Mouse (Mus musculus) adrenal gland, adult 18-20 months (tissue): ENCODE measurements around the gene Ect2l. TPM values are rescaled to one million over a fixed set of nuclear protein-coding genes. Genes with fewer than 3 reads are reported as not detected.
"Not testable (repeated sequence)": the region's sequence is repeated elsewhere in the genome, so short reads cannot be mapped to it uniquely, and the experiment has no call there.

Experiments used
- DNase-seq, 2 experiments: peaks; one replicate each; pipeline ENCODE4 v3.0.0; 2021 to 2022; ENCODE audit warnings: low spot score in 2 of 2
- total RNA-seq, 2 experiments: library from RNA; stranded (reverse); gene quantifications; 1 replicate in 1 of 2; 2 replicates in 1 of 2; pipeline ENCODE4 v1.2.3; 2021

Ect2l gene
- total RNA-seq, 2 experiments from 2014 or later = not detected

DNA sequence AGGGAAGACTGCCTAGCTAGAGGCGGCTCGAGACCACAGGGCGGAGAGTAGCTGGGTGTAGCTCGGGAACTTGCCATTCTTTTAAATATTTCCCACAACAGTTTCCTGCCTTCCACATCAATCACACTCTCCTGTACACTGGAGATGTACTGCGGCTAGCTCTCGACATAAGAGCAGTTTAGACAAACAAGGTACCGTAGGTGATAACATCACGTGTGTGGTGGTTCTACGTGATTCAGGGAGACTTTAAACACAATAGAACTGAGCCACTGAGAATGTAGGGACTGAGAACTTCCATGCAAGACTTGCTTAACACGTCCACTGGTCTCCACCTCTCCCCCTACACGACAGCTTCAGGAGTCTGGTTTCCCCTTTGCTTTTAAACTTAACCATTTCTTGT, 17.5 kb downstream of the Ect2l start:
- no peak for DNase-seq

DNA sequence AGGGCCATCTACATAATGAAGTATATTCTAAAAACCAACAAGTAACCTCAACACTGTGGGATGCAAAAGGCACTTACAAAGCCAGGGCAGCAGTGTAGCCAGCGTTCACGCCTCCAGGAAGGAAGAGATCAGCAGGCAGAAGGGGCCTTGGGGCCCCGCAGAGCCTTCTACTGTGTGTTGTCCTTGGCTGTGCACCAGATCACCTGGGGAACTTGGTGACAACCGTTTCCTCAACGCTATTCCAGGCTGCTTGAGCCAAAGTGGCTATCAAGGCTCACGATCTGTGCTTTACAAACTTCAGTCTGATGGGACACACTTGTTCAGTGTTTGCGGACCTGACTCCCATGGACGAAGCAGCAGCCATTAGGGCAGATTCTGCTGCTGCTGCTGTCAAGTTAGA, 19.0 kb downstream of the Ect2l start:
- no peak for DNase-seq

DNA sequence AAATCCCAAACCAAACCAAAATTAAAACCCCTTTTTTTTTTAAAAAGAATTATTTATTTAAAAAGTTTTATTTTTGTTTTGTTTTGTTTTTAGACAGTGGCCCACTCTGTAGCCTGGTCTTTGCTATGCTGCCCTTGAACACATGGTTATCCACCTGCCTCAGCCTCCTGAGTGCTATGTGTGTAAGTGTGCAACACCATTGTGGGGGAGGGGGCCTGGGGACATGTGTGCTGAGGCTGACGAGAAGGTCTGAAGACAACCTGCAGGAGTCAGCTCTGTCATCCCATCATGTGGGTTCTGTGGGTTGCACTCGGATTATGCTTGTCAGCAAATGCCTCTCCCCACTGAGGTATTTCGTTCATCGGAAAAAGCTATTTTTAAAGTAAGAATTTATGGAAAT, 21.2 kb downstream of the Ect2l start:
- no peak for DNase-seq

DNA sequence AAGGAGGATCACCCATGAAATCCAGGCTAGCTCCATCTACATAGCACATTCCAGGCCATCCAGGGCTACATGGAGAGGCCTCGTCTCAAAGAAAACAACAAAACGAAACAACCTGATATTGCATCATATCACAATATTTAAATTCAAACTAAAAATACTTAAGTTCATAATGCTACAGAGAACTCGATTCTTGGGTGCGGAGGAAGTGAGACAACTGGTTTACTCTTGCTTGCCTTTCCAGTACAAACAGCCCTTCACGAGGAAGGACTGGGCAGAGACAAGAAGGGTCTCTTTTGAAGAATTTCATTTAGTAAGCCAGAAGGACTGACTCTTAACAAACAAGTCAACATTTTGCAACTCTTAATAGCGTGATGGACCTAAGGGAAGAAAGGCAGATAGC, 22.1 kb downstream of the Ect2l start:
- no peak for DNase-seq

DNA sequence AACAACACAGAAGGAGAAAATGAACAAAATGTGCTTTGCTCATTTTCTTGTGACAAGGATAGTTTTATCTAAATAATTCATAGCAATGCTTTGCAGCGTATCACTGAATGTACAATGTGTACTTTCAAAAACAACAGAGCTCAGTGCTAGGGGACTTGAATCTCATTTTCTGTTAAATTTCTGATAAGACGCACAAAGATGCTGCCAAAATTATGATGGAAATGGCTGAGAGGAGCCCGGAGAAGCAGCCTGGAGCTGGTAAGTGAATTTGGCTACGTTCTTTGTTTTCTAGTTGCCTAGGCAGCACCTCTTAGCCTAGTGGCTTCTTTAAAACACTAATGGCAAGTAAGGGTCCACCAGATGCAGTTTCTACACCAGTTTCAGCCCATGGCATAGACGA, 28.4 kb downstream of the Ect2l start:
- DNase-seq = no peak

DNA sequence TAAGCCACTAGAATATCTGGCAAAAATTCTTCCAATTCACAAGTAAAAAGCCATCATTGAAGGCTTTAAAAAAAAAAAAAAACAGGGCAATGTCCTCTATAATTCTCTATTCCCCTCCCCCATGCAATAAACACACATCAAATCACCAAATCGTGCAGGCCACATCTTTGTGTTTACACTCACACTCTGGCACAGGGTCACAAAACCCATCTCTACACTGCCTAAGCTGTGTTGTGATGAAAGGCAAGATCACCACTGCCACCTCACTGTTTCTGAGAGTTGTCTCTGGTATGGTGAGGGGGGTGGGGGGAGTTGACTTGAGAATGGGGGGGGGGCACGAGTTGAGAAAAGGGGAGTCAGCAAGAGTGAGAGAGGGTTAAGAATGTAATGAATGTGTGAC, 33.4 kb downstream of the Ect2l start:
- no peak for DNase-seq

DNA sequence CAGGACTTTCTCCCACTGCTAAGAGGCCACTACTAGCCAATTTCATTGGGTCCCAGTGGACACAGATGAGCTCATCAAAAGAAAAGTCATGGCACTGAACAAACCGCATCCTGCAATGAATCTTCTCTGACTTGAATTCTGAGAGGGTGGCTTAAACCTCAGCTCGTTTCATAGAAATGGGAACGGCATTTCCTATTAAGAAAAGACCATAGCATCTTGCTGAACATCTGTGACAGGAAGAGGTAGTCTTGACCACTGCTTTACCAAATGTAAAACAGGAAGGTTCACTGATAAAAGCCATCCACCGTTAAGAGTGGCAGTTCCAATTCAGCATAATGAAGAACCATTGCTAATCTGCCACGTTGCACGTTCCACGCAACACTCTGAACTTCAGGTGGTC, 34.0 kb downstream of the Ect2l start:
- no peak for DNase-seq

DNA sequence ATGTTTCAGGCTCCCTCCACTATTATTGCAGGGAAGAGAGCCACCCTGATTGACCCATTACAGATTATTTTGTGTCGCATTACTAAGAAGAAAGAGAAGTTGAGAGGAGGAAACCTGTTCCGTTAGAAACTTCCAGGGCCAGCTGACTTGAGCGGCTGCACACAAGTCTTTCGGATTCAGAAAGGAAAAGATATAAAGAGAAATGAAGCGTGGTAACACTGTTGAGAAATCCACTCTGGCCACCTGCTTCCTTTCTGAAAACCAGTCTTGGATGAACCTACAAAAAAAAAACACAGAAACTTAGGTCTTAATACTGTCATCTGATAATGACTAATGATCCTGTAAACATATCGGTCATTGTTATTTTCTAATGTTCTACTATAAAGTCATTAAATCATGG, 35.6 kb downstream of the Ect2l start:
- no peak for DNase-seq

DNA sequence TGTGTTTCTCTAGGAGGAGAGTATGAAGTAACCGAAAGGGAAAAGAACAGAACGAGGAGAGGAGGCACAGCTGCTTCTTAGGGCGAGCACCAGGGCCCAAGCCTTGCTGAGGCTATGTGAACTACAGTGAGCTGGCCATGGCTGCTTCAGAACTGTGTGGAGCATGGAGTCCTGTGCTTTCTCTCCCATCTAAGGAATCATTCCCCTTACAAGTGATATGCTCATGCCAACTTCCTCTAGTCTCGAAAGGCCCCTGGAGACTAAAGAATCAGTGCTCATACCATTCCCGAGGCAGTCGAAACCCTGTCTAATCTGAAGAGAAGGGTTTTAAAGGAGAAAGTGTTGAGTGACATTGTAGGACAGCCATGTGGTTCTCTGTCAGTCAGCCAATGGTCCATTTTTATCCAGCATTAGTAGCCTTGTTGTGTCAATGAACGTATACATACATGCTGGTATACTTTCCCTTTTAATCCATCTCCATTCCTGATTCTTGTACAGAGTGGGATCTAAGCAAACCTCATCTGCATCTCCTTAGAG, 48.2 kb downstream of the Ect2l start:
- no peak for DNase-seq

DNA sequence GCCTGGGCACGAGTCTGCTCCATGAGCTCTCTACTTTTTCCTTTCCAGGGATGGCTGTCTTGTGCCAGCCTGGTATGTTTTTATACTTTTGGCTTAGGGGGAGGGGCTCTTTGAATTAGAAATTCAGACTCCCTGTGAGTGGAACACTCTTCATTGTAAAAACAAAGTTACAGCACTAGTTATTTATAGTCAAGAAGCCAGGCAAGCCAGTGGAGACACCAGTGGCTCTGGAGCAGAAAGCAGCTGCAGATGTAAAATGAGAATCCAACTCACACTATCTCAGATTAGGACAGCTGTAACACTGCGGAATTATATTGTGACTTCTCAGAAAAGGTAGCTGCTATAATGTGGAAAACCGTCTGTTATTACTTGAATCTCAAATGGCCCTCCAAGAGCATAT, 63.5 kb downstream of the Ect2l start:
- no peak for DNase-seq

DNA sequence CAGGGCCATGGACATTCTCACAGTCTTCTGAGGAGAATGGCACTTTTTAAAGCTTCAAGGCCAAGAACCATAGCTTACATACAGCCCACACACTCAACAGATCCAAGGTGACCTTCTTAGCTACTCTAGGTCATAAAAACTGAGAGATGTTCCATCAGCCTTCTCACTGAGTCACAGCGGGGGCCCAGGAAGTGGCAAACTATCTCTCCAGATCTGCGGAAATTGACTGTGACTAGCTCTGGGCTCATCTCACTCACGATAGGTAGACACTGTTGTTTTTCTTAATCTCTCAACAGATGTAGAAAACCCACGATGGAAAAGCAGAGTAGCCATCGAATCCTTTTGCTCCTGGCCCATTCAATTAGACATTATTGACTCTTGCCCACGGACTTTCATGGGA, 68.5 kb downstream of the Ect2l start:
- DNase-seq = no peak

DNA sequence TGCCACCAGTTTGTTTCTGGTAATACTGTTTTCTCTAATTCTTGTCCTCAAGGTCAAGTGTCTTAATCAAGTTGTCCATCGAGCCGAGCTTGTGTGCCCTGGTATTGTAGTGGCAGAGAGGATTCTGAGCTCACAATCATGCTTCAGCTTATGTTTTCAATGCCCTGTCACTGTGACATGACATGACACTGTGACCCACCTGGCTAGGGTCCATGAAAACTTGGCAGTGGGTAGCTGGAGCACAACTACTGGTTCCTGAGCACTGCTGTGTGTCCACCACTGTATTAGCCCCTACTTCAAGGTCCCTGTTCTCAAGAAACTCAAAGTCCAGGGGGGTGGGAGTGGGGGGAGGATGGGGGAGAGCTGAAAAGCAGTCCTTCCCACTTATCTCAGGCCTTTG, 69.3 kb downstream of the Ect2l start:
- no peak for DNase-seq

DNA sequence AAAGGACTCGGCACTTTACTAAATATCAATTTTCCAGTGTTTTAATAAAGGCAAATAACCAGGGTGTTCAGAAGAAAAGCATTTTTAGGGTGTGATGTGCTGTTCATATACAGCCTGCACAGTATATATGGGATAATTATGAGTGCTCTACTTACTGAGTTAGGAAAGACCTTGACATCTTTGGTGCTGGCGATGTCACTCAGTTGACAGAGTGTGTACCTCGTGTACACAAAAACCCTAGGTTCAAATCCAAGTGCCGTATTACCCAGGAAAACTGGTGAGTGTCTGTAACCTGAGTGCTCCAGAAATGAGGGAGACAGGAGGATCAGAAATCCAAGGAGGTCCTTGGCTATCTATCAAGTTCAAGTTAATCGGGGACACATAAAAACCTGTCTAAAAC, 71.1 kb downstream of the Ect2l start:
- DNase-seq = no peak

DNA sequence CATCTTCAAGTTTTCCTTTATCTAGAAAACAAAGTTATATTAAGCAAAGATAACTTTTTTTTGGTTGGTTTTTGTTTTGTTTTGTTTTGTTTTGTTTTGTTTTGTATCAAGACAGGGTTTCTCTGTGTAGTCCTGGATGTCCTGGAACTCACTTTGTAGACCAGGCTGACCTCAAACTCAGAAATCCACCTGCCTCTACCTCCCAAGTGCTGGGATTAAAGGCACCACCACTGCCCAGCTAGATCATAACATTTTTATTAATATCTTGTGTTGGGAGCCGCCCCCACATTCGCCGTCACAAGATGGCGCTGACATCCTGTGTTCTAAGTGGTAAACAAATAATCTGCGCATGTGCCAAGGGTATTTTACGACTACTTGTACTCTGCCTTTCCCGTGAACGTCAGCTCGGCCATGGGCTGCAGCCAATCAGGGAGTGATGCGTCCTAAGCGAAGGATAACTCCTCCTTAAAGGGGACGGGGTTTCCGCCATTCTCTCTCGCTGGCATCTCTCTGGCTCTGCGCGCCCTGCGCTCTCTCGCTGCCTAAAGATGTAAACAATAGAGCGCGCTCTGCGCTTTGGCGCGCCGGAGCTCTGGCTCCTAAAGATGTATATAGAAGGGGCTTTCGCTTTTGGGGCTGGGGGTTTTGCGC, 71.7 kb downstream of the Ect2l start:
- not testable (repeated sequence) for DNase-seq

DNA sequence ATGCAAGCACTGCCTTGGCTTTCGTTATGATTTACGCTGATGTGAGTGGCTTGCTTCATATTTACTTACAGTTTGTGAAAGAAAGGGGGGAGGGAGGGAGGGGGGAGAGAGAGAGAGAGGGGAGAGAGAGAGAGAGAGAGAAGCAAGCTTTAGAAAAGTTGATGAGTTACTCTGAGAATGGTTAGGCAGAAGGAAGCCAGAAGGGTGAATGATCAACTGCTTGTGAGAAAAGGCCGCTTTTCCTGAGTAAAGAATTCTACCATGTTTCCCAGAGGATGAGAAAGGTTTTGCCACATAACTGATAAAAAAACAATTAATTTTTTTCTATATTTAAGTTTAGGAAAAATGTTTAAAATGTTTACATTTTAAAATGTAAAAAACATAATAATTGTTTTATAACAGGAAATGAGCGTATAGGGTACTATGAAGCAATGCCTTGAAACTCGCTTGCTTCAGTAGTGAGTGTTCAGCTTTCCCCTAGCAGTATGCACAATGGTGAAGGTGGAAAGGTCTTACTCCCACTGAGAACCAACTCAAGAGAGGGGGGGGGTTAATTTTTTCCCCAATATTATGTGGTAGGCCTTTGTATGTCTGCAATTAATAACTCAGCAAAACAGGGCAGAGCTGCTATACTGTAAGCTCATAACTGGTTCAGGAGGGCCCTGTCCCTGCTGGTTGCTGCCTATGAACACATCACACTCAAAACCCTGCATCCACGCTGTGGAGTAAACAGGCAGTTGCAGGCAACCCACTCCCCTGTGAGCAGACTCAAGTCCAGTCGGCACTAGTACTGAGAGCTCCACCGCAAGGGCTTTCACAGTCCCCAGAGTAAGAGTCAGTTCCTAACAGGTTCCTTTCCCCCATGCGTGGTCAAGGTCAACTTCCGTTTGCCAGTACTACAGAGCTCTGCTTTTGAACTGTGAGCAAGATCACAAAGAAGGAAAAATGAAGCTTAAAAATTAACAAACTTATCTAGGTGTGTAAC, 78.7 kb downstream of the Ect2l start:
- no peak for DNase-seq

DNA sequence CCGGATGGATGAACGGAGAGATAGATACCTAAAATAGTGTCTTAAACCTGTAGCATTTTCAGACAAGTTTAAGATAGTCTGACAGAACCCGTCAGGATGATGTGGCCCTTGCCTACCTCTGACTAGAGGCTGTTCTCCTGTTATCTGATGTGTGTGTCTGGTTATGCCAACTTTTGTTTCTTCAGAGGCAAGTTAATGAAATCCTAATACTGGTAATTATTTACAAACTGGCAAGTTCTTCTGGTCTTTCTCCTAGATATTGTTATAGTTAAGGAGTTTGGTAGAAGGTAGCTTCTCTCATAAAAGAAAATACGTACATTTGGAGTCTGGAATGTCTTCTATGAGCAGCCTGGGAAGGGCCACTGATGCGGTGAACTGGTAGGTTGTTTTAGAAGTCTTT, 80.4 kb downstream of the Ect2l start:
- no peak for DNase-seq

DNA sequence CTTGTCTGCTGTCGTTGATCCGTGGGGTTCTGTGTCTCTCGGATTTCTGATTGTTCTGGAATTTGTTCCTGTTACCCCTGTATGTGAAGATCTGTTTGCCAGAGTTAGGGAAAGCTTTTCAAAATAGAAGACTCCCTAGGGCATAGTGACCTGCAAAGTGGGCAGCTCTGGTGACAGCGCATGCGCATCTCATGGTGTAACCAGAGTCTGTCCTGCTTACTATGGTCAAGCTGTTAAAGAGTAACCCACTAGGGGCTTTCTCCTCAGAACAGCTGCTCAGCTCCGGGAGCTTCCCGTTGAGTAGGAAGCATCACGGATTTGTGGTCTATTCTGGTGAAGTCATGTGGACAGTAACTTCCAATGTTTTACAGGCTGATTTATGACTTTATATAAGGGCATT, 92.4 kb downstream of the Ect2l start:
- no peak for DNase-seq

DNA sequence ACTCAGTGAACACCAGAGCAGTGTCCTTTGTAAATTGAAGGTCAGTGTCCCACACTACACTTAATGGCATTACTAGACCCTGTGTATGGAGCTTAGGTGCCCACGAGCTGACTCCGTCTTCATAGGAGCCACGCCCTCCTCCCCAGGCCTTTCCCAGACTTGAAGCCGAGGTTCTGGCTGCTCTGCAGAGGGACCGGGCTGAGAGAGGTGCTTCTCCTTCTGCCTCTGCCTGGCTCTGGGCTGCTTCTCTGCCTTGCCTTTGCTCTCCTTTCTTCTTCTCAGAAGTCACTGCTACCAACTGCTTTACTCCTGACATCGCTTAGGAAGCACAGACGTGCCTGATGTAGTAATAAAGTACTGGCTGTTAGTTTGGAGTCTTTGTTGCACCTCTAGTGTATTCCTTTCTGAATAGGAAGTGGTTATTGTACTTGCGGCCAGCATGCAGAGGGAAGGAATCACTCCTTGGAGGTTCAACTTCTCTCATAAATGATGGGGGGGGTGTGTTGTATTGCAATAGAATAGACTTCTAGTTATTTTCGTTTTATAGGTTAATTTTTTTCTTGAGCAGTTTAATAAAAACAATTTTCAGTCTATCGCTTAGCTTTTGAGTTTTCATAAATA, 97.1 kb downstream of the Ect2l start:
- DNase-seq = no peak

DNA sequence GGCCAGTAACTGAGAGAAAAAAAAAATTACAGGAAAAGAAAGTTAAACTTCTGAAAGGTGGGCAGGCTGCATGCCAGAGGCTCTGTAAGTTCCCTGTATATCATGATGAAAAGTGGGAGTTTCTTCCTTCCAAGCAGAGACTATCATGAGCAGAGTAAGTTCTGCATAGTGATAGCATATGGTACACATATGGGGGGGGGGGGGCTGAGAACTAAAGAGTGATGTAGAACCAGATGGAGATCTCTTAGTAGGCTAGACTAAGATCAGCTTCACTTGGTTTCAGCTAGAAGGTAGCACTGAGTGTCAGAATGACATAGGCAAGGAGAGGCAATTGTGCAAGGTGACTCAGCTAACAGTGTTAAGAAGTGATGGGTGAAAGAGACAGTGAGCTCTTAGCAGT, 99.8 kb downstream of the Ect2l start:
- DNase-seq = no peak

DNA sequence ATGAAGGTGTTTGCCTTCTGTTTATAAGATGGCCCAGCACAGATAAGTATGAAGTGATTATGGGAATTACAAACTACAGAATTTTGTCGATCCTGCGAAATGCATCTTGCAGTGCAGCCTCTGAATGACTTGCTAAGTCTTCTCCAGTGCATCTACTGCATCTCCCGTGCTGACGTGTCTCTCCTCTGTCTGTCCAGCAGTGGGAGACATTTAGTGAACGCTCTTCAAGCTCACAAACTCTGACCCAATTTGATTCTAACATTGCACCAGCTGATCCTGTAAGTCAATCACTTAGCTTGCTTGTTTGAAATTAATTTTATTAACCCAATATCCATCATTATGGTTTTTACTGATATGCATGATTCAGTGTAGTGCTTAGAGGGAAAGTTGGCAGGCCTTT, 103.2 kb downstream of the Ect2l start:
- no peak for DNase-seq

DNA sequence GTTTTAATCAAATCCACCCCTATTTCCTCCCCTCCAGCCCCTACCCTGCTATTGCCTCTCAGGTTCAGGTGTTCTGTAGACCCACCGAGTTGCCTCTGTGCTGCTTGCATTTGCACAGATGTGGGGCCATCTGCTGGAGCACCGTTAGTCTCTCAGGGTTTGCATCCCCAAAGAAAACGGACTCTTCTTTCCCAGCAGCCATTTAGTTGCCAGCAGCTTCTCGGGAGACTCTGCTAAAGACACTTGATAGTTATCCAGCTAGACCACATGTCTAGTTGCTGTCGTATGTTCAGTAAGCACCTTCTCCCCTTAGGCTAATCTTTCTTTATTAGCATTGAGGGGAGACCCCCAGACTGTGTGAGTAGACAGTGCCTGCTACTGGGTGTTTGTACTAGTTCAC, 108.5 kb downstream of the Ect2l start:
- DNase-seq = no peak

DNA sequence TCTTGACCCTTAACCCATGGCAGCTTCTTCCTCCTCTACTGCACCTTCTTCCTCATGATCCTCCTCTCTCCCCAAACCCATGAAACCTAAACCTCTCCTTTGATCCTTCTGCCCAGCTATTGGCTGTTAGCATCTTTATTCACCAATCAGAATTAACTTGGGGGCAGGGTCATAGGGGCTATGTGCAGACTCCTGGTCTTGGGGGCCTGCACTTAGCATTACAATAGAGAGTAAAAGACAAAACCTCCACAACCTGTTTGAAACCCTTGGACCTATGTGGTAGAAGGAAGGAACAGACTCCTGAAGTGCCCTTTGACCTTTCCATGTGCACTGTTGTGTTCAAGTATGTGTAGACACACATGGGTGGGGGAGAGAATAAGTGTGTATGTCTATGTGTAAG, 120.0 kb downstream of the Ect2l start:
- DNase-seq = no peak
